16 mouse cellular contexts compared by ENCODE assay signal in the genomic region with DNA sequence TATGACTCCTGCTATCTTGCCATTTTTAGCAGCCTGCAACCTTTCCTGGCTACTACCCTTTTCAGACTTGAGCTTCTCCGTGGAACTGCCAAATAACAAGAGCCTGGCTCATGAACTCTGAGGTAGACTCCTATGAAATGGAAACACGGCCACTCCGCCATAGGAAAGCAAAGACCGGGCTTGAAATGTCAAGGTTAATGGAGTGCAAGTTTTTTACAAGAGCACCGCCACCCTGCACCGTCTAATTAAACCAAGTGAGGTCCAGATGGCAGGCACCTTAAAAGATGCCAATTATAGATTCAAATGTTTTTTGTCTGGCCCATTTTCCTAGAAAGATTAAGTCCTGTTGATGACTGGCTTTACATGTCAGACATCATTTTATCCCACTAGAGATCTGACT.
"Had no signal": no experiment of that assay in that cellular context is flagged by ENCODE, and none has a peak within 500 bp of the region (broad histone marks: within the 10 kb centered on the region; RNA-seq: fewer than 3 reads in every experiment).

No protein-coding gene starts in this region.

- H3K4me3 ChIP-seq: liver, embryonic 15.5 days; megakaryocyte, embryonic 14.5 days; midbrain, embryonic 13.5 days; neural tube, embryonic 12.5 days had no signal

- H3K4me1 ChIP-seq: liver, embryonic 15.5 days; megakaryocyte, embryonic 14.5 days; neural tube, embryonic 12.5 days had no signal

- H3K4me2 ChIP-seq: liver, embryonic 11.5 days; liver, embryonic 15.5 days; midbrain, embryonic 13.5 days; neural tube, embryonic 12.5 days had no signal

- H3K27ac ChIP-seq: kidney, postnatal 0 days; liver, embryonic 15.5 days; midbrain, embryonic 13.5 days; neural tube, embryonic 12.5 days had no signal

- H3K9ac ChIP-seq: liver, embryonic 15.5 days; midbrain, embryonic 13.5 days; neural tube, embryonic 12.5 days had no signal

- ATAC-seq: lung, postnatal 0 days; midbrain, embryonic 13.5 days had no signal

- DNase-seq: kidney, adult 11 months; kidney, adult 9 months; kidney, postnatal 36 days; layer of hippocampus, adult 9-11 months; layer of hippocampus, postnatal 36 days; lung, adult 2 months; lung, postnatal 4 days; right cerebral cortex, postnatal 25 days; thymus, postnatal 4 days had no signal

- H3K36me3 ChIP-seq: liver, embryonic 15.5 days; midbrain, embryonic 13.5 days; neural tube, embryonic 12.5 days had no signal

- H3K9me3 ChIP-seq: liver, embryonic 15.5 days; midbrain, embryonic 13.5 days; neural tube, embryonic 12.5 days had no signal

- H3K27me3 ChIP-seq: liver, embryonic 15.5 days; megakaryocyte, embryonic 14.5 days; midbrain, embryonic 13.5 days; neural tube, embryonic 12.5 days had no signal
